Mouse (Mus musculus): ENCODE results near the gene Trex2. TPM values are rescaled to one million over a fixed set of nuclear protein-coding genes. Genes with fewer than 3 reads are reported as not detected.

Gene Trex2
- polyA plus RNA-seq (2015; fragmentation: Nextera tagmentation; extraction: Ambion mirVana): not detected in 2 replicates

GRCm38 (mm10) chrX:73435252-73435651 lies at the start of gene Trex2:
Gene Trex2 (minus strand): TSS chrX:73435344.
- Histone ChIP-seq H3K27me3 (no peaks in the 10 kb centered on the region), H3K4me1 (replicated peaks) (no peaks in the 10 kb centered on the region), H3K9me3 (no peaks in the 10 kb centered on the region), H3K9ac (replicated peaks) (no peak within 1 kb of the TSS), H3K4me3 (replicated peaks) (no peak within 1 kb of the TSS), H3K4me2 (replicated peaks) (no peak within 1 kb of the TSS), H3K27ac (no peak within 1 kb of the TSS), H3K36me3 (peaks cover 6% of the 10 kb centered on the region)
- 89% methylated on average over 11 of the region's 11 CpGs for WGBS
- no peak for ATAC-seq

GRCm38 (mm10) chrX:73484870-73485269 lies 49.7 kb upstream of the Trex2 start:
- Histone ChIP-seq H3K9me3 (no peaks in the 10 kb centered on the region), H3K27me3 (no peaks in the 10 kb centered on the region), H3K27ac (no peak overlapping the region), H3K4me1 (replicated peaks) (no peaks in the 10 kb centered on the region), H3K4me3 (replicated peaks) (no peak overlapping the region), H3K36me3 (no peaks in the 10 kb centered on the region), H3K4me2 (replicated peaks) (no peak overlapping the region), H3K9ac (replicated peaks) (no peak overlapping the region)
- ATAC-seq: no peak
- WGBS: 86% methylated on average over 4 of the region's 4 CpGs

GRCm38 (mm10) chrX:73484076-73484475 lies 48.9 kb upstream of the Trex2 start:
- no peak overlapping the region for H3K4me2 ChIP-seq (replicated peaks)
- no peaks in the 10 kb centered on the region for H3K36me3 ChIP-seq
- no peak overlapping the region for H3K9ac ChIP-seq (replicated peaks)
- H3K9me3 ChIP-seq: no peaks in the 10 kb centered on the region
- WGBS: 79% methylated on average over 1 of the region's 1 CpGs
- ATAC-seq: no peak
- no peak overlapping the region for H3K4me3 ChIP-seq (replicated peaks)
- H3K4me1 ChIP-seq (replicated peaks): no peaks in the 10 kb centered on the region
- H3K27ac ChIP-seq: no peak overlapping the region
- H3K27me3 ChIP-seq: no peaks in the 10 kb centered on the region

GRCm38 (mm10) chrX:73483484-73483810 lies 48.3 kb upstream of the Trex2 start, which contains the start of gene Bgn:
Gene Bgn (plus strand): TSS chrX:73483602.
- no peak within 1 kb of the TSS for H3K4me3 ChIP-seq (replicated peaks)
- no peak for ATAC-seq
- H3K9me3 ChIP-seq: no peaks in the 10 kb centered on the region
- peak within 1 kb of the TSS; percentile 33 for H3K4me2 ChIP-seq (replicated peaks)
- no peaks in the 10 kb centered on the region for H3K27me3 ChIP-seq
- H3K9ac ChIP-seq (replicated peaks): no peak within 1 kb of the TSS
- H3K27ac ChIP-seq: no peak within 1 kb of the TSS
- no peaks in the 10 kb centered on the region for H3K36me3 ChIP-seq
- 45% methylated on average over 9 of the region's 14 CpGs for WGBS
- no peaks in the 10 kb centered on the region for H3K4me1 ChIP-seq (replicated peaks)

- H3K4me1 ChIP-seq (replicated peaks): no peaks in the 10 kb centered on the region
- H3K9me3 ChIP-seq: no peaks in the 10 kb centered on the region
- H3K9ac ChIP-seq (replicated peaks): no peak overlapping the region
- H3K36me3 ChIP-seq: no peaks in the 10 kb centered on the region
- ATAC-seq: no peak
- H3K4me3 ChIP-seq (replicated peaks): no peak overlapping the region
- no peaks in the 10 kb centered on the region for H3K27me3 ChIP-seq
- WGBS: 48% methylated on average over 4 of the region's 4 CpGs
- no peak overlapping the region for H3K27ac ChIP-seq
- peak overlapping the region; percentile 33 for H3K4me2 ChIP-seq (replicated peaks)
Measured at GRCm38 (mm10) chrX:73482643-73483483, 47.7 kb upstream of the Trex2 start.

- no peaks in the 10 kb centered on the region for H3K36me3 ChIP-seq
- ATAC-seq: no peak
- no peak overlapping the region for H3K4me3 ChIP-seq (replicated peaks)
- 52% methylated on average over 2 of the region's 2 CpGs for WGBS
- H3K27ac ChIP-seq: no peak overlapping the region
- H3K9ac ChIP-seq (replicated peaks): no peak overlapping the region
- no peak overlapping the region for H3K4me2 ChIP-seq (replicated peaks)
- no peaks in the 10 kb centered on the region for H3K9me3 ChIP-seq
- H3K27me3 ChIP-seq: no peaks in the 10 kb centered on the region
- no peaks in the 10 kb centered on the region for H3K4me1 ChIP-seq (replicated peaks)
Measured at GRCm38 (mm10) chrX:73480334-73480733, 45.2 kb upstream of the Trex2 start.

GRCm38 (mm10) chrX:73479656-73480055 lies 44.5 kb upstream of the Trex2 start:
- no peaks in the 10 kb centered on the region for H3K4me1 ChIP-seq (replicated peaks)
- no peak overlapping the region for H3K27ac ChIP-seq
- H3K4me3 ChIP-seq (replicated peaks): no peak overlapping the region
- H3K9ac ChIP-seq (replicated peaks): no peak overlapping the region
- H3K4me2 ChIP-seq (replicated peaks): no peak overlapping the region
- H3K9me3 ChIP-seq: no peaks in the 10 kb centered on the region
- H3K36me3 ChIP-seq: no peaks in the 10 kb centered on the region
- ATAC-seq: no peak
- H3K27me3 ChIP-seq: no peaks in the 10 kb centered on the region

- no peaks in the 10 kb centered on the region for H3K27me3 ChIP-seq
- 80% methylated on average over 2 of the region's 2 CpGs for WGBS
- H3K9me3 ChIP-seq: no peaks in the 10 kb centered on the region
- no peak for ATAC-seq
- no peak overlapping the region for H3K4me3 ChIP-seq (replicated peaks)
- H3K4me2 ChIP-seq (replicated peaks): no peak overlapping the region
- H3K4me1 ChIP-seq (replicated peaks): no peaks in the 10 kb centered on the region
- H3K27ac ChIP-seq: no peak overlapping the region
- H3K9ac ChIP-seq (replicated peaks): no peak overlapping the region
- H3K36me3 ChIP-seq: no peaks in the 10 kb centered on the region
Measured at GRCm38 (mm10) chrX:73477500-73477899, 42.4 kb upstream of the Trex2 start.

- ATAC-seq: no peak
- Histone ChIP-seq H3K4me1 (replicated peaks) (no peaks in the 10 kb centered on the region), H3K9ac (replicated peaks) (no peak overlapping the region), H3K9me3 (no peaks in the 10 kb centered on the region), H3K4me3 (replicated peaks) (no peak overlapping the region), H3K27me3 (no peaks in the 10 kb centered on the region), H3K4me2 (replicated peaks) (no peak overlapping the region), H3K36me3 (no peaks in the 10 kb centered on the region), H3K27ac (no peak overlapping the region)
- 73% methylated on average over 2 of the region's 2 CpGs for WGBS
Measured at GRCm38 (mm10) chrX:73476621-73477020, 41.5 kb upstream of the Trex2 start.

GRCm38 (mm10) chrX:73475658-73476256 lies 40.6 kb upstream of the Trex2 start:
- 93% methylated on average over 1 of the region's 1 CpGs for WGBS
- Histone ChIP-seq H3K4me1 (replicated peaks) (no peaks in the 10 kb centered on the region), H3K4me3 (replicated peaks) (no peak overlapping the region), H3K4me2 (replicated peaks) (no peak overlapping the region), H3K9ac (replicated peaks) (no peak overlapping the region), H3K36me3 (no peaks in the 10 kb centered on the region), H3K27ac (no peak overlapping the region), H3K27me3 (no peaks in the 10 kb centered on the region), H3K9me3 (no peaks in the 10 kb centered on the region)
- no peak for ATAC-seq

GRCm38 (mm10) chrX:73474340-73475165 lies 39.4 kb upstream of the Trex2 start:
- Histone ChIP-seq H3K4me3 (replicated peaks) (no peak overlapping the region), H3K4me1 (replicated peaks) (no peaks in the 10 kb centered on the region), H3K27ac (no peak overlapping the region), H3K9me3 (no peaks in the 10 kb centered on the region), H3K27me3 (no peaks in the 10 kb centered on the region), H3K36me3 (no peaks in the 10 kb centered on the region), H3K9ac (replicated peaks) (no peak overlapping the region), H3K4me2 (replicated peaks) (no peak overlapping the region)
- 69% methylated on average over 12 of the region's 12 CpGs for WGBS
- ATAC-seq: no peak

GRCm38 (mm10) chrX:73471764-73472163 lies 36.6 kb upstream of the Trex2 start:
- Histone ChIP-seq H3K4me1 (replicated peaks) (no peaks in the 10 kb centered on the region), H3K9me3 (no peaks in the 10 kb centered on the region), H3K4me2 (replicated peaks) (no peak overlapping the region), H3K36me3 (no peaks in the 10 kb centered on the region), H3K4me3 (replicated peaks) (no peak overlapping the region), H3K27me3 (no peaks in the 10 kb centered on the region), H3K27ac (no peak overlapping the region), H3K9ac (replicated peaks) (no peak overlapping the region)
- 81% methylated on average over 3 of the region's 3 CpGs for WGBS
- no peak for ATAC-seq

All from midbrain, embryonic 13.5 days (tissue).